Mouse (Mus musculus): ENCODE measurements around the gene Hspa1l. TPM values are rescaled to one million over a fixed set of nuclear protein-coding genes. Genes with fewer than 3 reads are reported as not detected.
A peak's percentile ranks its signal among the peaks of the same experiment; 100 is the strongest.

Gene Hspa1l
- total and polyA plus RNA-seq, 3 experiments = 0.15 to 1.6 TPM; not detected in 1

DNA sequence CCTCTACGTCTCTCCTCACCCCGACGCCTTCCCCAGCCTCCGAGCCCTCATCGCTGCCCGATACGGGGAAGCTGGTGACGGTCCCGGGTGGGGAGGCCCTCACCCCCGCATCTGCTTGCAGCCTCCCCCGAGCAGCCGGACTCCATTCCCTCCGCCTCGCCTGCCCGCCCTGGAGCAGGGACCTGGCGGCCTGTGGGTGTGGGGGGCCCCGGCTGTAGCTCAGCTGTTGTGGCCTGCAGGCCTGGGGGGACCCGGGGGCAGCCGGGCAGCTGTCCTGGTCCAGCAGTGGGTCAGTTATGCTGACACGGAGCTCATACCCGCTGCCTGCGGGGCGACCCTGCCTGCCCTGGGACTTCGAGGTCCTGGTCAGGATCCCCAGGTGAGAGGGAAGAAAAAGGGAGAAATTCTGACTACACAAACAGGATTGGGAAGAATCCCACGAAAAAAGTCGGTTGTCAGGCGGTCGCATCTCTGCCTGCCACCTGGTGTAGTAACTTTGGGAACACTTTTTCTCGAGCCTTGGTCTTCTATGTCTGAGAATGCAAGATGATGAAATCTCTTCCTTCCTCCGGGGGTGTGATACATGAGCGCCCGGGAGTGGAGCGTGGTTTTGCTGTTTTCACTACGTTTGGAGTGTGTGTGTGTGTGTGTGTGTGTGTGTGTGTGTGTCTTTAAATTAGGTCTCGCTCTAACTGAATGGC is 29.1 kb downstream of the Hspa1l start (continued):
- TF ChIP-seq ZNF384 (IDR thresholded peaks at IDR 0.05; ENCODE audit: low read depth, low read length) = no peak
- peak; percentile 35; the same call in 1 of the 2 replicates for TF ChIP-seq BHLHE40 (IDR thresholded peaks at IDR 0.05; ENCODE audit: borderline replicate concordance, low read depth, low read length)
- TF ChIP-seq KAT2A (conservative IDR thresholded peaks at IDR 0.05; ENCODE audit: low read depth, low read length) = peak; percentile 21; the same call in 1 of the 2 replicates
- TF ChIP-seq USF1 (IDR thresholded peaks at IDR 0.05; ENCODE audit: low read depth, low read length) = no peak
- no peak for TF ChIP-seq CTCF (IDR thresholded peaks at IDR 0.05 in 2 of 3, conservative IDR thresholded peaks at IDR 0.05 in 1 of 3; ENCODE audit: control insufficient read depth in 1 of 3, insufficient read depth in 1 of 3, low read depth in 2 of 3, low read length in 3 of 3, poor library complexity in 1 of 3, severe bottlenecking in 1 of 3)
- TF ChIP-seq POLR2AphosphoS2 (IDR thresholded peaks at IDR 0.05; ENCODE audit: low read length) = no peak

DNA sequence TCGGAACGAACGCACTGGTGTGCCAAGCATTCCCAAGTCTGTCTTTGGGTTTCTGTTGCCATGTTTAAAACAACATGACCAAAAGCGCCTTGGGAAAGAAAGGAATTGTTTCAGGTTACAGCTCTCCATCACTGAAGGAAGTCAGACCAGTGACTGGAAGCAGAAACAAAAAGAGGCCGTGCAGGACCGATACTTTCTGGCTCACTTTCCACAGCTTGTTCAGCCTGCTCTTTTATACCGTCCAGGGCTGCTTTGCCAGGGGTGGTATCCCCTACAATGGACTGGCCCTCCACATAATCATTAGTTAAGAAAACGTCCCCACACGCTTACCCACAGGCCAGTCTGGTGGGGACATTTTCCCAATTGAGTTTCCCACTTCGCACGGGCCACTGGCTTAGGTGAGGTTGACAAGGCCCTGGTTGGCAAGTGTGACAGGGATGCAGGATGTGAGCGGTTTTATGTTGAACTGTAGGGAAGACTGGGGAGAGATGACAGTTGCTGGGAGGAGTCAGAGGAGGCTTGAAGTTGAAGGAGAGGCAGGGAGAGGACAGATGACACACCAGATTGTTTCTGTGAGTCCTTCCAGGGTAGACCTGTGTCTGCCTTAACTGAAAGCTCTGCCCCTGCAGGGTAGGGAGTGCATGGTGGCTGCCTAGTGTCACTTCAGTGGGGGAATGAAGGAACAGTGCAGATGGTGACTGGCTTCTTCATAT is 29.8 kb downstream of the Hspa1l start:
- peaks cover 0 to 7% of the 10 kb centered on the region in 2 experiments; a peak in 3 of 4 replicates for H3K36me3 ChIP-seq (ENCODE audit: control insufficient read depth in 1 of 2, insufficient read depth in 2 of 2, low read length in 2 of 2)
- DNase-seq (ENCODE audit: low read depth, low spot score) = peak; percentile 78
- H3K79me2 ChIP-seq (ENCODE audit: control insufficient read depth, insufficient read depth, low read length, poor library complexity) = peaks cover 74% of the 10 kb centered on the region
- peak; percentile 69; the same call in 1 of the 2 replicates for TF ChIP-seq POLR2AphosphoS5 (IDR thresholded peaks at IDR 0.05; ENCODE audit: borderline replicate concordance, low read depth, low read length)
- TF ChIP-seq NRF1 (IDR thresholded peaks at IDR 0.05; ENCODE audit: insufficient read depth, low read depth, low read length, poor library complexity, severe bottlenecking) = no peak
- TF ChIP-seq ZMIZ1 (IDR thresholded peaks at IDR 0.05; ENCODE audit: low read depth, low read length) = peak; percentile 56; the same call in 1 of the 2 replicates
- no peak for TF ChIP-seq MAZ (IDR thresholded peaks at IDR 0.05; ENCODE audit: low read depth, low read length)
- peak; percentile 40; the same call in 1 of the 2 replicates for TF ChIP-seq MYC (IDR thresholded peaks at IDR 0.05; ENCODE audit: low read depth, low read length)
- no peak; the same call in 1 of the 2 replicates for TF ChIP-seq POLR2AphosphoS2 (IDR thresholded peaks at IDR 0.05; ENCODE audit: low read length)
- TF ChIP-seq NELFE (IDR thresholded peaks at IDR 0.05; ENCODE audit: low read depth, low read length) = peak; percentile 78
- TF ChIP-seq BHLHE40 (IDR thresholded peaks at IDR 0.05; ENCODE audit: borderline replicate concordance, low read depth, low read length) = no peak
- no peak for TF ChIP-seq MEF2A (IDR thresholded peaks at IDR 0.05; ENCODE audit: extremely low read depth, insufficient replicate concordance, low read depth, low read length, poor library complexity, severe bottlenecking)
- no peak for TF ChIP-seq ZC3H11A (IDR thresholded peaks at IDR 0.05; ENCODE audit: low read depth, low read length)
- no peak for TF ChIP-seq KAT2A (conservative IDR thresholded peaks at IDR 0.05; ENCODE audit: low read depth, low read length)
- TF ChIP-seq E2F4 (IDR thresholded peaks at IDR 0.05; ENCODE audit: borderline replicate concordance, low read depth, low read length) = no peak
- no peak for TF ChIP-seq MAX (IDR thresholded peaks at IDR 0.05; ENCODE audit: low read length)
- no peak for TF ChIP-seq ELF1 (IDR thresholded peaks at IDR 0.05; ENCODE audit: low read depth, low read length)
- no peak for TF ChIP-seq GATA1 (IDR thresholded peaks at IDR 0.05; ENCODE audit: low read depth, low read length)
- peak; percentile 49 to 82; a peak in 3 of 4 replicates for TF ChIP-seq POLR2A (IDR thresholded peaks at IDR 0.05; ENCODE audit: control insufficient read depth in 1 of 2, insufficient read depth in 1 of 2, low read depth in 1 of 2, low read length in 2 of 2, poor library complexity in 1 of 2)
- 0 out of 2 replicates have a peak, but pooled peaks have one; percentile 46 for TF ChIP-seq MYB (IDR thresholded peaks at IDR 0.05; ENCODE audit: low read depth, low read length)
- TF ChIP-seq USF1 (IDR thresholded peaks at IDR 0.05; ENCODE audit: low read depth, low read length) = no peak
- no peak for TF ChIP-seq HCFC1 (IDR thresholded peaks at IDR 0.05; ENCODE audit: low read depth, low read length)
- TF ChIP-seq SMC3 (IDR thresholded peaks at IDR 0.05; ENCODE audit: low read depth, low read length) = no peak
- TF ChIP-seq GABPA (IDR thresholded peaks at IDR 0.05; ENCODE audit: low read depth, low read length) = no peak
- no peak for TF ChIP-seq ZNF384 (IDR thresholded peaks at IDR 0.05; ENCODE audit: low read depth, low read length)
- TF ChIP-seq TAL1 (IDR thresholded peaks at IDR 0.05; ENCODE audit: low read length) = peak; percentile 21; the same call in 1 of the 2 replicates
- TF ChIP-seq SIN3A (IDR thresholded peaks at IDR 0.05; ENCODE audit: low read length) = no peak; the same call in 1 of the 2 replicates
- TF ChIP-seq MAFK (IDR thresholded peaks at IDR 0.05; ENCODE audit: borderline replicate concordance, low read depth, low read length) = no peak
- TF ChIP-seq CHD1 (IDR thresholded peaks at IDR 0.05; ENCODE audit: low read depth, low read length) = peak; percentile 70
- TF ChIP-seq TBP (IDR thresholded peaks at IDR 0.05; ENCODE audit: low read depth, low read length) = peak; percentile 92
- TF ChIP-seq EP300 (IDR thresholded peaks at IDR 0.05; ENCODE audit: low read depth in 1 of 2, low read length in 2 of 2) = peak in 1 of 2 experiments; percentile 47; a peak in 2 of 4 replicates
- no peak for TF ChIP-seq ETS1 (IDR thresholded peaks at IDR 0.05; ENCODE audit: low read depth, low read length)
- no peak for TF ChIP-seq ZKSCAN1 (IDR thresholded peaks at IDR 0.05; ENCODE audit: low read depth, low read length)

More for the DNA sequence above, 29.8 kb downstream of the Hspa1l start:
- H3K9me3 ChIP-seq (replicated peaks; ENCODE audit: insufficient read depth, low read length) = no peaks in the 10 kb centered on the region
- H3K4me1 ChIP-seq (ENCODE audit: control insufficient read depth in 1 of 2, insufficient read depth in 2 of 2, low read length in 2 of 2) = peaks cover 0 to 10% of the 10 kb centered on the region in 2 experiments; a peak in 2 of 4 replicates
- peak overlapping the region; percentile 64 to 89 for H3K4me3 ChIP-seq (ENCODE audit: control insufficient read depth in 1 of 2, insufficient read depth in 1 of 2, low read depth in 2 of 2, low read length in 2 of 2)
- peak overlapping the region; percentile 99 for H3K27ac ChIP-seq (ENCODE audit: control insufficient read depth, low read depth, low read length)
- H3K27me3 ChIP-seq (ENCODE audit: control insufficient read depth in 1 of 2, insufficient read depth in 2 of 2, low read length in 2 of 2) = no peaks in the 10 kb centered on the region
- H3K9ac ChIP-seq (ENCODE audit: control insufficient read depth, low read depth, low read length, poor library complexity, severe bottlenecking) = peak overlapping the region; percentile 100

Measured in MEL (cell line).